Mouse (Mus musculus) layer of hippocampus, adult 2 months (tissue): ENCODE measurements around the gene Trim12a. TPM values are rescaled to one million over a fixed set of nuclear protein-coding genes. Genes with fewer than 3 reads are reported as not detected.
"Not testable (repeated sequence)": the region's sequence is repeated elsewhere in the genome, so short reads cannot be mapped to it uniquely, and the experiment has no call there.

Source experiments
- DNase-seq, 2 experiments: peaks; one replicate each; pipeline ENCODE4 v3.0.0; 2022; ENCODE audit warnings: low spot score in 2 of 2
- H3K27ac ChIP-seq: fragments of 200-600 bp; 2 replicates; pipeline ENCODE4 v1.8.1; 2022
- H3K4me3 ChIP-seq: fragments of 200-600 bp; 2 replicates; pipeline ENCODE4 v1.8.1; 2022; ENCODE audit warnings: mild to moderate bottlenecking
- CTCF ChIP-seq: fragments of 200-600 bp; conservative IDR thresholded peaks from 2 replicates; pipeline ENCODE4 v1.8.1; 2022; ENCODE audit warnings: antibody characterized with exemption, mild to moderate bottlenecking, moderate library complexity
- long read RNA-seq, 2 experiments: library from polyadenylated mRNA; stranded (forward); transcript quantifications; one replicate each; pipeline ENCODE4 v2.0.0; 2021; ENCODE audit warnings: borderline mapping rate in 2 of 2
- total RNA-seq, 2 experiments: library from RNA; stranded (reverse); gene quantifications; 2 replicates each; pipeline ENCODE4 v1.2.3; 2021

Trim12a gene
- total RNA-seq: 1 to 10 TPM; 2.5 to 2.9 TPM
- long read RNA-seq, experiment 1, partial matches to known transcripts: 0 of 1 reads
- long read RNA-seq, experiment 1, other reads (novel, unspliced or antisense): 1 of 1 reads
- long read RNA-seq, experiment 2, partial matches to known transcripts: 0 of 1 reads
- long read RNA-seq, experiment 2, other reads (novel, unspliced or antisense): 1 of 1 reads

- H3K4me3 ChIP-seq: peak within 1 kb of the TSS; percentile 44
- not testable (repeated sequence) for DNase-seq
- H3K27ac ChIP-seq: peak within 1 kb of the TSS; percentile 46; the same call in 1 of the 2 replicates
Observed at GRCm38 (mm10) chr7:104315369-104316080, at the start of gene Trim12a. Gene Trim12a (minus strand): TSS chr7:104315466.

GRCm38 (mm10) chr7:104353600-104353967 lies 38.3 kb upstream of the Trim12a start:
- TF ChIP-seq CTCF: no peak
- no peak overlapping the region; the same call in 1 of the 2 replicates for H3K4me3 ChIP-seq
- no peak overlapping the region for H3K27ac ChIP-seq
- no peak for DNase-seq

- peak within 1 kb of the TSS; percentile 47 for H3K4me3 ChIP-seq
- DNase-seq: peak in 1 of 2 experiments; percentile 8
- no peak for TF ChIP-seq CTCF
- peak within 1 kb of the TSS; percentile 36; the same call in 1 of the 2 replicates for H3K27ac ChIP-seq
Observed at GRCm38 (mm10) chr7:104352717-104353599, 37.7 kb upstream of the Trim12a start, which contains the start of gene Trim12c. Gene Trim12c (minus strand): TSS chr7:104353362.

- not testable (repeated sequence) for DNase-seq, H3K27ac ChIP-seq, H3K4me3 ChIP-seq
Observed at GRCm38 (mm10) chr7:104348043-104348442, 32.8 kb upstream of the Trim12a start.

GRCm38 (mm10) chr7:104340744-104341143 lies 25.5 kb upstream of the Trim12a start:
- H3K27ac ChIP-seq, H3K4me3 ChIP-seq, DNase-seq: not testable (repeated sequence)

- H3K27ac ChIP-seq, H3K4me3 ChIP-seq, DNase-seq: not testable (repeated sequence)
Observed at GRCm38 (mm10) chr7:104335547-104335946, 20.3 kb upstream of the Trim12a start.

- DNase-seq, H3K27ac ChIP-seq, H3K4me3 ChIP-seq: not testable (repeated sequence)
Observed at GRCm38 (mm10) chr7:104329171-104329570, 13.9 kb upstream of the Trim12a start, which contains the start of gene Trim34b. Gene Trim34b (plus strand): TSS chr7:104329471.

- no peak for TF ChIP-seq CTCF
- no peak for DNase-seq
- no peak overlapping the region for H3K4me3 ChIP-seq
- no peak overlapping the region for H3K27ac ChIP-seq
Observed at GRCm38 (mm10) chr7:104322028-104322427, 6.8 kb upstream of the Trim12a start.

- DNase-seq: no peak
- TF ChIP-seq CTCF: no peak
- Histone ChIP-seq H3K27ac (peak overlapping the region; percentile 46; the same call in 1 of the 2 replicates), H3K4me3 (peak overlapping the region; percentile 44)
Observed at GRCm38 (mm10) chr7:104314796-104315353, 391 bp downstream of the Trim12a start.

- no peak for TF ChIP-seq CTCF
Observed at GRCm38 (mm10) chr7:104291638-104292400, 23.4 kb downstream of the Trim12a start.

GRCm38 (mm10) chr7:104290641-104291040 lies 24.6 kb downstream of the Trim12a start:
- no peak for DNase-seq
- TF ChIP-seq CTCF: no peak
- no peak overlapping the region for H3K27ac ChIP-seq
- no peak overlapping the region for H3K4me3 ChIP-seq

More at GRCm38 (mm10) chr7:104291638-104292400, 23.4 kb downstream of the Trim12a start:
- H3K4me3 ChIP-seq: no peak overlapping the region
- no peak for DNase-seq
- no peak overlapping the region for H3K27ac ChIP-seq

- H3K27ac ChIP-seq, DNase-seq: not testable (repeated sequence)
- H3K4me3 ChIP-seq: peak within 1 kb of the TSS; percentile 33; the same call in 1 of the 2 replicates
Observed at GRCm38 (mm10) chr7:104287576-104288443, 27.5 kb downstream of the Trim12a start, which contains the start of gene Trim5. Gene Trim5 (minus strand): TSS chr7:104288094.

- not testable (repeated sequence) for H3K27ac ChIP-seq, H3K4me3 ChIP-seq, DNase-seq
Observed at GRCm38 (mm10) chr7:104279361-104279760, 35.9 kb downstream of the Trim12a start.

- H3K27ac ChIP-seq, DNase-seq, H3K4me3 ChIP-seq: not testable (repeated sequence)
Observed at GRCm38 (mm10) chr7:104265335-104265734, 49.9 kb downstream of the Trim12a start.

GRCm38 (mm10) chr7:104260380-104260779 lies 54.9 kb downstream of the Trim12a start:
- H3K4me3 ChIP-seq: not testable (repeated sequence)

More at GRCm38 (mm10) chr7:104260380-104260779, 54.9 kb downstream of the Trim12a start:
- H3K27ac ChIP-seq, DNase-seq: not testable (repeated sequence)
